Mouse (Mus musculus) liver, embryonic 12.5 days (tissue): ENCODE results near the gene Tbc1d1. TPM values are rescaled to one million over a fixed set of nuclear protein-coding genes. Genes with fewer than 3 reads are reported as not detected.
A peak's percentile ranks its signal among the peaks of the same experiment; 100 is the strongest.
"Not testable (repeated sequence)": the region's sequence is repeated elsewhere in the genome, so short reads cannot be mapped to it uniquely, and the experiment has no call there.

Experiments used
- ATAC-seq: fragments of 200-750 bp; cut with Nextera tagmentation; 2 replicates; pipeline ENCODE4 v1.8.0; 2017; ENCODE audit warnings: moderate number of reproducible peaks, mild to moderate bottlenecking, moderate library complexity
- H3K27ac ChIP-seq: fragments of 300-500 bp; sonication (generic); 2 replicates; pipeline ENCODE4 v1.5.1; 2016; ENCODE audit warnings: mild to moderate bottlenecking
- H3K27me3 ChIP-seq: fragments of 300-500 bp; sonication (generic); replicated peaks from 2 replicates; pipeline ENCODE4 v1.6.1; 2016; ENCODE audit warnings: mild to moderate bottlenecking, moderate library complexity
- H3K36me3 ChIP-seq: fragments of 300-500 bp; sonication (generic); 2 replicates; pipeline ENCODE4 v1.6.1; 2016; ENCODE audit warnings: mild to moderate bottlenecking, moderate library complexity
- H3K4me1 ChIP-seq: fragments of 300-500 bp; sonication (generic); 2 replicates; pipeline ENCODE4 v1.6.1; 2016
- H3K4me2 ChIP-seq: fragments of 300-500 bp; sonication (generic); 2 replicates; pipeline ENCODE4 v1.6.1; 2016; ENCODE audit warnings: mild to moderate bottlenecking, moderate library complexity
- H3K4me3 ChIP-seq: fragments of 300-500 bp; sonication (generic); 2 replicates; pipeline ENCODE4 v1.5.1; 2016; ENCODE audit warnings: mild to moderate bottlenecking, moderate library complexity
- H3K9ac ChIP-seq: fragments of 300-500 bp; sonication (generic); 2 replicates; pipeline ENCODE4 v1.6.1; 2016; ENCODE audit warnings: mild to moderate bottlenecking, moderate library complexity
- H3K9me3 ChIP-seq: fragments of 300-500 bp; sonication (generic); replicated peaks from 2 replicates; pipeline ENCODE4 v1.6.1; 2016; ENCODE audit warnings: mild to moderate bottlenecking, moderate library complexity
- WGBS: fragments of 180-500 bp; shearing (Covaris S2); methylation state at CpG from one replicate; pipeline ENCODE4 v1.1.7; 2016; ENCODE audit not compliant: insufficient replicate concordance; 5-methylcytosine and 5-hydroxymethylcytosine counted together
- polyA plus RNA-seq: library from polyadenylated mRNA; unstranded; fragments of >200 nt; fragmentation: Nextera tagmentation; extraction: Ambion mirVana; gene quantifications from 2 replicates; pipeline ENCODE4 v1.2.1, GENCODE M21; 2016

Tbc1d1 gene
- polyA plus RNA-seq, 1 experiment from 2014 or later, result 13.8 TPM

DNA sequence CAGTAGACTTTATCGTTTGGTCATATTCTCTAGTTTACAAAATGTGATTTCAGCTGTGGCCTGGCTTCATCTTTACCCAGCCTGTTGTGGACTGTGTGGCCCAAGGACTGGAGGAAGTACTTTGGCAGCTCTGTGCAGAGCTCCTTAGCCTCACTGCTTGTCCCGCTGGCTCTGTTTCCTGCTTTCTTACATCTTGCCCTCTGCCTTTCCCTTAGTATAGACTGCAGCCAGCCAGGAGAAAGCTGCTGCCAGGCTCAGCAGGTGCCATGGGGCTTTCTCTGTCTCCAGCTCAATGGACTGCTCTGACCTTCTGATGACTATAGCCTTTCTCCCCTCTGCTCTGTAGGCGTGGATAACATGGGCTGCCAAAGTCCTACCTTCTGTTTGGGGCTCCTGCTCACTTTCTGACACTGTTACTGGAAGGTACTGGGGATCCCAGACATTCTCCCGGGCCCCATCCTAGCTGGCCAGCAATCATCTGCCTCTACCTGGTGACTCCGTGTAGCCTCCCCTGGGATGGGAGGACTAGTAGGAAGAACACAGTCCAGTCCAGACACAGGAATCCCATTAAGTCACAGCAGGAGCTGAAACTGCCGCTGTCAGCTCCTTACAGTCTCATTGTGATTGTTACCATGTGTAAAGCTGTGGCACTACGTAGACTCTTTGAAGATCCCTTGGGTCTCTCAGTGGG, 171.3 kb downstream of the Tbc1d1 start:
- Histone ChIP-seq H3K27ac (peak overlapping the region; percentile 12; the same call in 1 of the 2 replicates), H3K4me2 (no peak overlapping the region), H3K36me3 (peaks cover 40% of the 10 kb centered on the region), H3K4me1 (0 out of 2 replicates have a peak, but pooled peaks cover 8% of the 10 kb centered on the region), H3K9ac (no peak overlapping the region), H3K9me3 (no peaks in the 10 kb centered on the region), H3K4me3 (no peak overlapping the region), H3K27me3 (no peaks in the 10 kb centered on the region)
- no peak for ATAC-seq
- 75% methylated on average over 7 of the region's 7 CpGs for WGBS

DNA sequence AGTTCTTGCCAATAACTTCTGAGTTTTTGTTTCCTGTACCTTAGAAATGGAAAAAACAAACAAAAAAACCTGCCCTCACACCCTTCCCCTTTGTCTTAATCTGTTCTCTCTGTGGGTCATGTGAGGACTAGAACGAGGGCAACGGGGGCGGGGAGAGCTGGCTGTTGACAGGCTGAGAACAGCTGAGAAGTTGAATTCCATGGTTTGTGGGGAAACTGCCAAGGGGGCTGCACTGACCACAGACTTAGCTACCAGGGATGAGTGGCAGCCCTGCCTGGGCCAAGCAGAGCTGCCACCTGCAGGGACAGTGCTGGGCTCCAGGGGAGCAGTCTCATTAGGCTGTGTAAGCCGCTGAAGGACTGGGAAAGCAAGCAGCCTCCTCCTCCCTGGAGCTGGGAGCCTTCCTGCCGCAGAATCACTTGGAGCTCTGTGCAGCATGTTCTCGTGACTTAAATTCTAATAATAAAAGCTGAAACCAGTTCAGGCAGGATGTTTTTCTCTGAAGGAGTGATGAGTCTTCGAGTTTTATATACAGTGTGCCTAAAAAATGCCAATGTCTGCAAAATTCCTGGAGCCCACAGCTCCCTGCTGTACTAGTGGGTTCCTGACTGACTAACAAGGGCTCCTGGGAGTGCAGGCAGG, 180.8 kb downstream of the Tbc1d1 start:
- WGBS, result 55% methylated on average over 7 of the region's 7 CpGs
- H3K4me2 ChIP-seq, result no peak overlapping the region
- no peak overlapping the region for H3K9ac ChIP-seq

DNA sequence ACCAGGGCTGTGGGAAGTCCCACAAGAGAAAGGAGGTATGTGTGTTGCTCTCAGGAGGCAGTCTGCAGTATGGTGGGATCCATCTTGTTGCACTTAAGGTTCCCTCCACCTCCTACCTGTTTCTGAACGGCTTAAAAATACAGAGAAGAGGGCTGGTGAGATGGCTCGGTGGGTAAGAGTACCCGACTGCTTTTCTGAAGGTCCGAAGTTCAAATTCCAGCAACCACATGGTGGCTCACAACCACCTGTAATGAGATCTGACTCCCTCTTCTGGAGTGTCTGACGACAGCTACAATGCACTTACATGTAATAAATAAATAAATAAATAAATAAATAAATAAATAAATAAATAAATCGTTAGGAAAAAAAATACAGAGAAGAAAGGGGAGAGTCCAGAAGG, 182.7 kb downstream of the Tbc1d1 start:
- WGBS, result 69% methylated on average over 6 of the region's 6 CpGs
- H3K9me3 ChIP-seq, result not testable (repeated sequence)

More for the DNA sequence above, 180.8 kb downstream of the Tbc1d1 start:
- H3K36me3 ChIP-seq, result peaks cover 31% of the 10 kb centered on the region
- no peaks in the 10 kb centered on the region for H3K27me3 ChIP-seq
- H3K4me1 ChIP-seq, result peaks cover 14% of the 10 kb centered on the region
- H3K27ac ChIP-seq, result peak overlapping the region; percentile 62
- no peak overlapping the region for H3K4me3 ChIP-seq
- no peaks in the 10 kb centered on the region for H3K9me3 ChIP-seq
- peak; percentile 51; the same call in 1 of the 2 replicates for ATAC-seq

DNA sequence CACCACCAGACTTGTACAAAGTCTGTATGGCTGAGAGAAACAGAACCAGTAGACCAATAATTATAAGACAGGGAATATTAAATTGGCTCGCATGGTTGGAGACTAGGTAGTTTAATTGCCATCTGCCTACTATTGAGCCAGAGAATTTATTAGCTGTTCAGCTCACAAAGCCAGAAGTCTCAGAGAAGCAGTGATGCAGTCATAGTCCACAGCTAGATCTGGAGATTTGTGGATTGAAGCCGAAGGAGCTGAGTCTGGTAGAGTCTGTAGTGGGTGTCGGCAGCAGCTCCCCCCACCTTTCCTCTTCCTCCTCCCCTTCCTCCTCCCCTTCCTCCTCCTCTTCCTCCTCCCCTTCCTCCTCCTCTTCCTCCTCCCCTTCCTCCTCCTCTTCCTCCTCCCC, 184.3 kb downstream of the Tbc1d1 start:
- Histone ChIP-seq H3K36me3 (peaks cover 21% of the 10 kb centered on the region), H3K27ac (no peak overlapping the region), H3K4me2 (no peak overlapping the region), H3K9me3 (no peaks in the 10 kb centered on the region), H3K9ac (no peak overlapping the region), H3K4me3 (no peak overlapping the region), H3K4me1 (peaks cover 22% of the 10 kb centered on the region), H3K27me3 (no peaks in the 10 kb centered on the region)
- ATAC-seq, result no peak
- WGBS, result 68% methylated on average over 3 of the region's 3 CpGs

More for the DNA sequence above, 182.7 kb downstream of the Tbc1d1 start:
- H3K9ac ChIP-seq, H3K27me3 ChIP-seq, H3K4me3 ChIP-seq, H3K4me2 ChIP-seq, H3K27ac ChIP-seq, ATAC-seq: not testable (repeated sequence)
- Histone ChIP-seq H3K36me3 (peaks cover 21% of the 10 kb centered on the region), H3K4me1 (peaks cover 17% of the 10 kb centered on the region)

DNA sequence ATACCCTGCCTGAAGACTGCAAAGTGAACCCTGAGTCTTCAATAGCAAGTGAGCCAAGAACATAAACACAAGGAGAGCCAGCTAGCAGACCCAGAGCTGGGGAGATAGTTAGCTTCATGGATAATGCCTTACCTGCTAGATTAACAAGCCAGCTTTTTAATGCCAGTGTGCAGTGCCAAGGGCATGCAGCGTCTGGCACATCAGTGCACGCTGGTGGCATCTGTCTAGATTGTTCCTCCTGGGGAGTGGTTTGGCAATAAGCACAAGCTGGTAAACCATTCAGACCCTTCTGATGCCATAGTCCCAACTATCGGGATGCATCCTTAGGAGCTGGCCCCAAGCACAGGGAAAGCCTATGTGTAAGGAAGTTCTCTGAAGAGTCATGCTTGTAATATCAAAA, 185.6 kb downstream of the Tbc1d1 start:
- no peak for ATAC-seq
- WGBS, result 74% methylated on average over 3 of the region's 3 CpGs
- no peak overlapping the region for H3K27ac ChIP-seq

DNA sequence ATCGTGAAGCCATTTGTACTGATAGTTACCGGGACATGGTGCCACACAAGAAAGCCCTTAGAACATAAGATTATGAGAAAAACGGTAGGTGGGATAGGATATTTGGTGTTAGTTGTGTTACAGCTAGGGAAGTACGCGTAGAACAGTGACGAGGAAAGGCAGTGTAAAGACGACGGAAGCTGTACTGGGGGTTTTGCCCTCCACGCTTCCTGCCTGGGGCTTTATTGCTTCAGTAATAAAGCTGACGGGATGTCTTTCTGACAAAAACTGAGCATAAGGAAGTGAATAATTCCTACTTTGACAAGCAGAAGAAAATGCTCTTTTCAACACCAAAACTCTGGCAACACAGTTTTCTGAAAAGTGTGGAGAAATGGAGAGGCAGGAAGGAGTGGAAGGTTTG, 186.0 kb downstream of the Tbc1d1 start:
- H3K27ac ChIP-seq, result no peak overlapping the region
- no peak overlapping the region for H3K9ac ChIP-seq
- H3K9me3 ChIP-seq, result no peaks in the 10 kb centered on the region
- no peaks in the 10 kb centered on the region for H3K27me3 ChIP-seq
- H3K4me3 ChIP-seq, result no peak overlapping the region
- 71% methylated on average over 10 of the region's 10 CpGs for WGBS
- peaks cover 25% of the 10 kb centered on the region for H3K36me3 ChIP-seq
- no peak overlapping the region for H3K4me2 ChIP-seq
- no peak for ATAC-seq
- H3K4me1 ChIP-seq, result peaks cover 17% of the 10 kb centered on the region

More for the DNA sequence above, 185.6 kb downstream of the Tbc1d1 start:
- Histone ChIP-seq H3K9me3 (no peaks in the 10 kb centered on the region), H3K4me1 (peaks cover 21% of the 10 kb centered on the region), H3K36me3 (peaks cover 25% of the 10 kb centered on the region), H3K4me2 (no peak overlapping the region), H3K9ac (no peak overlapping the region), H3K27me3 (no peaks in the 10 kb centered on the region), H3K4me3 (no peak overlapping the region)

DNA sequence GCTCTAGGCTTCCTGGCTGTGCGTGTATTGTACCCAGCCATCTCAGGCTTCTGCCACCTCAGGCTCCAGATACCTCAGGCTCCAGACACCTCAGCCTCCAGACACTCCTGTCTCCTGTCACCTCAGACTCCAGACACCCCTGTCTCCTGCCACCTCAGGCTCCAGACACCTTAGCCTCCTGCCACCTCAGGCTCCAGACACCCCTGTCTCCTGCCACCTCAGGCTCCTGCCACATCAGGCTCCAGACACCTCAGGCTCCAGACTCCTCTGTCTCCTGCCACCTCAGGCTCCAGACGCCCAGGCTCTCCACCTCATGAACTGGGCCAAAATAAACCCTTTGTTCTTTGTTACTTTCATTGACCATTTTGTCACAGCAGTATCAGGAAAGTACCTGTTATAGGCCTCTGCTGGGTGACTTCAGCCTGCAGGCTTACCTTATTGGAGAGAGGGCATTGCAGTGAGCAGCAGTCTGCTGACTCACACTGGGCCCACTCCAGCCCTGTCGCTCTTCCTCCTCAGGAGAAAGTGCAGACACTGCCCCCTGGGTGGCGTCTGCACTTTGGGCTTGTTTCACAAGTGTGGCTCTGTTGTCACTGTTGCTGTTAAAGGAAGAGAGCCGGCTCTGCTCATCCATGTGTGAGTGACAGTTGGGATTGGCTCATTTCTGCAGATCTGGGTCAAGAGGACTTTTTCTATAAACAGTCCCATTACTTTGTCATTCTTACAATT, 188.0 kb downstream of the Tbc1d1 start:
- peak overlapping the region; percentile 67 for H3K27ac ChIP-seq
- no peaks in the 10 kb centered on the region for H3K27me3 ChIP-seq
- H3K4me1 ChIP-seq, result peaks cover 9% of the 10 kb centered on the region
- H3K4me2 ChIP-seq, result no peak overlapping the region
- no peak overlapping the region for H3K4me3 ChIP-seq
- H3K36me3 ChIP-seq, result peaks cover 25% of the 10 kb centered on the region
- 0 out of 2 replicates have a peak, but pooled peaks have one; percentile 29 for ATAC-seq
- H3K9me3 ChIP-seq, result no peaks in the 10 kb centered on the region
- WGBS, result 43% methylated on average over 5 of the region's 5 CpGs
- no peak overlapping the region for H3K9ac ChIP-seq

DNA sequence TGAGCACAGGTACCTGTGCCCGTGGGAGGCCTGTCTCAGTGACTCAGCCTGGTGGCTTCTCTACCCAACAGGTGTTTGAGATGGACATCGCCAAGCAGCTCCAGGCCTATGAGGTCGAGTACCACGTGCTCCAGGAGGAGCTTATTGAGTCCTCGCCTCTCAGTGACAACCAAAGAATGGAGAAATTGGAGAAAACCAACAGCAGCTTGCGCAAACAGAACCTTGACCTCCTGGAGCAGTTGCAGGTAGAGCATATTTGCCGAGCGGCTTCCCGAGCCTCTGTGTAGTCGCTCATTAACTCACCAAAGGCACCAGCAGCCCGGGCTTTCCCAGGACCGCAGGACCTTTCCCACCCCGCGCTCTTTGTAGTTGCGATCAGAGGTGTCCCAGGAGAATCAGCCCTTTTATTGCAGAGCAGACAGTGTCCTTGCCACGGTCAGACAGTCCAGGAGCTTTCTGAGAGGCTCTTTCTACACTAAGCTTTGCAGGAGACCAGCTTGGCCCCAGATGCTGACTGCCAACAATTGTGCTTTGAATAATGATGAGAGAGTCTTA, 189.2 kb downstream of the Tbc1d1 start:
- H3K4me1 ChIP-seq, result peaks cover 9% of the 10 kb centered on the region
- peak overlapping the region; percentile 67 for H3K27ac ChIP-seq
- H3K9ac ChIP-seq, result no peak overlapping the region
- peak; percentile 78 for ATAC-seq
- H3K36me3 ChIP-seq, result peaks cover 31% of the 10 kb centered on the region
- H3K4me2 ChIP-seq, result no peak overlapping the region
- no peaks in the 10 kb centered on the region for H3K27me3 ChIP-seq
- H3K4me3 ChIP-seq, result no peak overlapping the region
- H3K9me3 ChIP-seq, result no peaks in the 10 kb centered on the region
- 82% methylated on average over 16 of the region's 16 CpGs for WGBS

DNA sequence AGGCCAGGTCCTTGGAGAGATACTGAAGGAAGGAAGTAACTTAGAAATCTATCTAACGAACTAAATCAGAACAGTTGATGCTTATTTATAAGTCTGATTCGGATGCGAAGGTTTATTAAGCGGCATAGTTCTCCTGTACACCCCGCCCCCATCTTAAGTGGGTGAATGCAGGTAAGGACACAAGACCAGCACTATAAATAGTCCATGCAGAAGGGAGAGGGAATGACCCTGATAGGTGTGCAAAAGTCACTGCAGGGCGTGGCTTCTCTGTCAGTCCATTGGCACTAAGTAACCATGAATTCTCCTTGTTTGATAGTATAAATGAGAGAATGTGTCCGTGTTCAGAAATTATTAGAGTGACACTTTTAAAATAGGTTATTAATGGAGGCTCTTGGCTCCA, 189.7 kb downstream of the Tbc1d1 start:
- ATAC-seq, result no peak
- WGBS, result 76% methylated on average over 7 of the region's 7 CpGs
- H3K9ac ChIP-seq, result no peak overlapping the region
- H3K4me3 ChIP-seq, result no peak overlapping the region
- no peaks in the 10 kb centered on the region for H3K27me3 ChIP-seq
- peaks cover 9% of the 10 kb centered on the region for H3K4me1 ChIP-seq
- peak overlapping the region; percentile 65 for H3K27ac ChIP-seq
- peaks cover 36% of the 10 kb centered on the region for H3K36me3 ChIP-seq
- no peak overlapping the region for H3K4me2 ChIP-seq
- H3K9me3 ChIP-seq, result no peaks in the 10 kb centered on the region

DNA sequence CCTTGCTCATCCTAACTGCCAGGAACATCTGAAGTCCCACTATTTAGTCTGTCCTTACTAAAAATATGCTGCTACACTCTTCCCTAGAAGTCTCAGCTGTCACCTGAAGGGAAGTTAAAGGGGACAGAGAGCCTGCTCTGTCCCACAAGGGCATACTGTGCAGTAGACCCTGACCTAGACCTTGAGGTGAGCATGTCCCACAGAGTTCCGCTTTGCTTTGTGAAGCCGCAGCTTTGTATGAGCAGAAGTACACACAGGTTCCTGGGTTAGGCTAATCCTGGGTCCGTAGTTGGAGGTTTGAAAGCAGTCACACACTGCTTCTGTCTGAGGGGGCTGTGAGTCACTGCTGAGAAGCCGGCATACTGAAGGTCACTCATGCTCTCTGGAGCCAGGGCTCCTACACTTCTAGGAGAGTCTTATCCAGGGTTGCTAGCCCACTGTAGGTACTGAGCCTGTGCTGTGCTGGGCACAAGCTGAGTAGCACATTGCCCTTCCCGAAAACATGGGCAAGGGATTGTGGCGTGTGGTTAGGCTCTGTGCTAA, 190.3 kb downstream of the Tbc1d1 start:
- peaks cover 43% of the 10 kb centered on the region for H3K36me3 ChIP-seq
- no peak overlapping the region for H3K4me3 ChIP-seq
- no peak overlapping the region for H3K9ac ChIP-seq
- H3K27ac ChIP-seq, result peak overlapping the region; percentile 65
- 78% methylated on average over 6 of the region's 6 CpGs for WGBS
- H3K9me3 ChIP-seq, result no peaks in the 10 kb centered on the region
- no peaks in the 10 kb centered on the region for H3K27me3 ChIP-seq
- H3K4me2 ChIP-seq, result no peak overlapping the region
- no peak for ATAC-seq
- peaks cover 9% of the 10 kb centered on the region for H3K4me1 ChIP-seq

DNA sequence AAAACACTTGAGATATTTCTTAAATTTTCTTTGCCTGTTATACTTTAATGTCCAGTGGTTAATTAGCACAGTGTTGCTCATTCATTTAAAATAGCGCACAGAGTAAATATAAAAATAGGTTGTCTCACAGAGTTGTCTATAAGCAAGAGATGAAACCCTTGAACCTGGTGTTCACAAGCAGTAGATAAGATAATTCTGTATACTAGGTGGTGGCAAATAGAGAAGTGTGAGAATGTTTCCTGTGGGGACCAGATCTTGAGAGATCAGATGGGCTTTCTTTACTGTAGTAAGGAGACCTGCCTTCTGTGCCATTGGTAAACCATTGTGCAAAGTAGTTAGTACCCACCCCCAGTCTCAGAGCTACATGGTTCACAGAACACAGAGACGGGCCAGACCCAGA, 192.1 kb downstream of the Tbc1d1 start:
- H3K9ac ChIP-seq, result no peak overlapping the region
- no peaks in the 10 kb centered on the region for H3K27me3 ChIP-seq
- ATAC-seq, result no peak
- peaks cover 43% of the 10 kb centered on the region for H3K36me3 ChIP-seq
- 85% methylated on average over 2 of the region's 2 CpGs for WGBS
- no peaks in the 10 kb centered on the region for H3K9me3 ChIP-seq
- H3K4me3 ChIP-seq, result no peak overlapping the region
- no peak overlapping the region for H3K4me2 ChIP-seq
- no peak overlapping the region for H3K27ac ChIP-seq
- peaks cover 9% of the 10 kb centered on the region for H3K4me1 ChIP-seq
